Mouse (Mus musculus): Measurements from ENCODE around the gene Hist1h3f.

- TF ChIP-seq CTCF (IDR thresholded peaks at IDR 0.05; ENCODE audit: insufficient read depth, low read length) (no peak), POLR2A (IDR thresholded peaks at IDR 0.05; ENCODE audit: borderline replicate concordance, extremely low read depth, low read depth, low read length) (no peak)
Measured at GRCm38 (mm10) chr13:23583387-23584068, 39.7 kb downstream of the Hist1h3f start.
